Mouse (Mus musculus) G1E-ER4 (cell line): ENCODE results near the gene Mycl. TPM values are rescaled to one million over a fixed set of nuclear protein-coding genes. Genes with fewer than 3 reads are reported as not detected.

ENCODE experiments used
- GATA1 ChIP-seq: IDR thresholded peaks from one replicate; pipeline ENCODE4 v1.8.0; 2012; ENCODE audit warnings: low read length, inconsistent platforms
- polyA plus RNA-seq: library from polyadenylated mRNA; stranded (reverse); fragments of >175 nt; gene quantifications from 2 replicates; pipeline ENCODE4 v1.2.3, GENCODE M21; 2012

Gene Mycl
- polyA plus RNA-seq, 1 experiment: 0.02 TPM

DNA sequence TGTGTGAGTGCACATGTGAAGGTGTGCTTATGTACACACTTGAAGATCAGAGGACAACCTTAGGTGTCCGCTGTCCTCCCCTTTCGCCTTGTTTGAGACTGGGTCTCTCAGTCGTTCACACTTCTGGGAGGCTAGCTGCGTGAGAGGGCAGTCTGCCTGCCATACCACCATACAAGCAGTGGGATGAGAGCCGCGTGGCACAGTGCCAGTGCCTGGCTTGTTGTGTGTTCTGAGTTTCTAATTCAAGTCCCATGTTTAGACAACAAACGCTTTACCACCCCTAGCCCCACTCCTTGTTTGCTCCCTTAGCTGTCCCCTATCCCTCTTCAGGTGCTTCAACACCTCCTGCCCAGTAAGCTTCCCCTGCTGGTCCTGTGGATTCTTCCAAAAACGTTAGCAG, 23.4 kb upstream of the Mycl start:
- TF ChIP-seq GATA1: no peak

DNA sequence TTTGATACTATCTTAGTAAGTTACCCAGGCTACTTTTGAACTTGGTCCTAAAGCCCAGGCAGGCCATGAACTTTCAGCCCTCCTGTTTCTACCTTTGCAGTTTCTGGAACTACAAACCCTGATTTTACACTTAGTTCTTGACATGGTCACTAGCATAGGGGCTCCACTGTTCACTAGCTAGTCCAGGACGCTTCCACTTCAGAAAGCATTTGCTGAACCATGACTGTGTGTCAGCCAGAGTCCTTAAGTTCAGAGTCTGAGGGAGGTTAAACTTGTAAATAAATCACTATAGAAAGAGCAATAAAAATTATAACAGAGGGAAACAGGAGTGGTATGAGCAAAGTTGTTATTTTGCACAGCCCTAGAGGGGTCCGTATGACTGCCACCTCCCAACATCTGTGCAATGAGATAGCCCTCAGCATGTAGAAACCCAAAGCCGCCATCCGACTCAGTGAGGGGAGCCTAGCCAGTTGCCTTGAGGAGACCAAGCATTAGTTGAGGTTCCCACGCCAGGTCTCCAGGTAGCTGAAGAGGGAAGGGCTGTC, 20.4 kb upstream of the Mycl start:
- no peak for TF ChIP-seq GATA1

DNA sequence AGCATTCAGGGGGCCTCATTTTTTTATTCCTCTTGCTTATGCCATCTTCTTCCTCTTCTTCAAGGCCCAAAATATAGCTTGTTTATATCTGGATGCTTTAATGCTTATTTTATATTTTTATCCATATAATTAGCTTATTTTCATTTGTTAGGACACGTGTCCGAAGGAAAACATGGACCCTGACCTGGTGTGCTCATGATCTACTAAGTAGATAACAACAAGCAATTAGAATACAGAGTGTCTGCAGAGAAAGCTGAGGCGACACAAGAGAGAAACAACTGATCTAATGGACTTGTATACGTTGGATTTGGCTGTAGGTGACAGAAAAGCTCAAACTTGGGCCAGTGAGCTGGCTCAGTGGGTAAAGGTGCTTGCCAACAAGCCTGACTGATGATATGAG, 18.6 kb upstream of the Mycl start:
- no peak for TF ChIP-seq GATA1

GRCm38 (mm10) chr4:122978850-122979249, 16.6 kb upstream of the Mycl start:
- no peak for TF ChIP-seq GATA1

DNA sequence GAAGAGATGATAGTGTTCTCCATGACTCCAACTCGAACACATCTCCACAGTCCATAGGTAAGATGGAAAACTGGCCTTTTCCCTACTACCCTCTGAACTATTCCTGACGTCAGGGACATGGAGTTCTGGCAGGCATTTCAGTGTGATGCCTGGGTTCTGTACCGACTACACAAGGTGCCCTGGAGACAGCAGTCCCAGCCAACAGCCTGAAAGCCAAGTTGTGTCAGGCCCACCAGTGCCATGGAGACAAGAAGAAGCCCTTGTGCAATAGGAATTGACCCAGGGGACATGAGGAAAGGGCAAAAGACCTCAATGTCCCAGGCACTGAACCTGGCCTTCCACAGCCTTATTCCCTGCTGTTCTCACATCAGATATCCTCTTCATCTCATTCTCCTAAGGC, 15.6 kb upstream of the Mycl start:
- TF ChIP-seq GATA1: no peak

- no peak for TF ChIP-seq GATA1
Measured at GRCm38 (mm10) chr4:122980684-122981083, 14.8 kb upstream of the Mycl start.

DNA sequence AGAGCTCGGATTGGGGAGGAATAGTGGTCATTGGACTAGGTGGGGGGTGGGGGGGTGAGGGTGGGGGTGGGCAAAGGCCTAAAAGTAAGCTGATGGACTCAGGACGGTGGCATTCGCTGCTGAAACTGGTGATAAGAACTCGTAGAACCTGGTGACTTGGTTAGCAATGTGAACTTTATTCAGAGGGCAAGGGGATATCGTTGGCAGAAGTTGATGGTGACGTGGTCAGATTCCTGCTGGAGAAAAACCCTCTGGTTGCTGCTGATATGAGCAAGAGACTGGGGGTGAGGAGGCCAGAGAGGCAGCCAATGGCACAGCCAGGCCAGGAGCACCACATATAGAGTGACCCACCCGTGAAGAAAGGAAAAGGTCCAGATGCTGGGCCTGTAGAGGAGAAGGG, 14.2 kb upstream of the Mycl start:
- no peak for TF ChIP-seq GATA1

GRCm38 (mm10) chr4:122981930-122982329, 13.5 kb upstream of the Mycl start:
- no peak for TF ChIP-seq GATA1

DNA sequence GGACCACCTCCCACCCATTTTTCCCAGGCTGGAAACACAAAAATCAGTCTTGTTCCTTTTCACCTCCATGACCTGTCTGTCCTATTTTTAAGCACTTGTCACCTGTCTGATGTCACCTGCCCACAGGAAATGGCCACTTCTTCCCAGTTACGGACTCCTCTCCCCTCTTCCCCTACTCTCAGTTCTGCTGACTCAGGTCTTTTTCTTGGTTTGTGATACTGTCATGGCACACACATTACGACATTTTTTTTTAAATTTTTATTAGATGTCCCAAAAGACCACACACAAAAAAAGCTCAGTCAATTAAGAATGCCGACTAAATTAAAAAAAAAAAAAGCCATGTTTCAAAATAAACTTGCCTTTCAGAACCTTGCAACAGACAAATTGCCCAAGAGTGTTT, 12.9 kb upstream of the Mycl start:
- no peak for TF ChIP-seq GATA1

DNA sequence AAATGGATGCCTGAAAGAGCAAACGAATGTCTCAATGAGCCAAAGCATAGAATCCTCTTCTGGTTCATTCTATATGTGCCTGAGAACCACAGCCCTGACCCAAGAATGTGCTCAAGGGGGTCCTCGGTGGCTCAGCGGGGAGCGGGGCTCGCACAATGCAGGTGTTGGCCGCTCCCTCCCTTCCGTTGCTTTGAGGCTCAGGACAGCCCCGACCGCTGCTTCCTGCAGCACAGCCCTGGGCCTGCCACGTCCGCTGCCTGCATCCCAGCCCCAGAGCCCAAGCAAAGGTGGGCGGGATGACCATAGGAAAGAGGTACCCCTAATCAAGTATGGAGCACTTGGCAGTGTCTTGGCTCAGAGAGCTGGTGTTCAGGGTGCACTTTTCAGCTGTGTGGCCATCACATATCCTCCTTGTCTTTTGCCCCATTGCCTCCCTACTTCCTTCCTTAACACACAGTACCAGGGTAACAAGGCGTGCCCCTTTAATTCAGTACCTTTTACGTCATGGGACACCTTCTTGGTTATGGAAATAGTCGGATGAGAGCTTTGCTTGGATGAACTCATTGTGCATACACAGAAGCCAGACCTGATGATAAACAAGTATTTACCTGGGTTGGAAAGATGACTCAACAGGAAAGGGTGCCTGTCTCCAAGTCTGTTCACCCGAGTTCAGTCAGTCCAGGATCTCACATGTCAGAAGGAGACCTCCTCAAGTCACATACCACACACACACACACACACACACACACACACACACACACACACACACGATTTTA, 11.8 kb upstream of the Mycl start:
- no peak for TF ChIP-seq GATA1

DNA sequence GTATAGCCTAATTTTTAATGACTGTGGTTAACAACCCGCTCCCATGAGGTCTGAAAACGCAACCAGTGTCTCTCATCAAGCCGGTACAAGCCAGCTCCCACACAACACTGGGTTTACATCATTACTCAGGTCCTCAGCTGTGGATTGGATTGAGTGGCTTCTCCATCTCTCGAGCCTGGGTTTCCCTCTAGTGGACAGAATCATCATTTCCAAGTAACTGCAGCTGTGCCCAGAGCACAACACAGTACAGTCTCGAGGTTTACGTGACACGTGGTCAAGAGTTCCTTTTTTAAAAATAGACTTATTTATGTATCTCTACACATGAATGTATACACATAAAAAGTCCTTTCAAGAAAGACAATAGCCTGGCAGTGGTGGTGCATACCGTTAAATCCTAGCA, 10.3 kb upstream of the Mycl start:
- TF ChIP-seq GATA1: no peak

GRCm38 (mm10) chr4:122987421-122987820, 8.0 kb upstream of the Mycl start:
- TF ChIP-seq GATA1: no peak

DNA sequence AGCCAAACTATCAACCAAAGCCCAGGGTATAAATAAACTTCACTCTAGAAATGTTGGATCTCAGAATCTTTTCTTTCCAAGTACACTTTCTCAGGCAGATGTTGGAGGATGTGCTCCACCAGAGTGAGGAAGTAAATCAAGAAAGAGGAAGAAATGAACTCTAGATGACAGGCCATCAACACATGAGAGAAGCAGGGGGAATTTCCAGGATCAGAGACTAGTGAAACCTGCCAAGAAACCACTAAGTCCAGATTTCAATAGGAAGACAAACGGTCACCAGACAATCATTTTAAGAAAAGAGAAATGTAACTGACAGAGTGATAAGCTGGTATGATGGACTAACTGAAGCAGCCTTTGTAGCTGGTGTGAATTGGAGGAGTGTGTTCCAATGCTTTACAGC, 4.3 kb upstream of the Mycl start:
- TF ChIP-seq GATA1: no peak

- TF ChIP-seq GATA1: no peak
Measured at GRCm38 (mm10) chr4:122992276-122992675, 3.2 kb upstream of the Mycl start.

DNA sequence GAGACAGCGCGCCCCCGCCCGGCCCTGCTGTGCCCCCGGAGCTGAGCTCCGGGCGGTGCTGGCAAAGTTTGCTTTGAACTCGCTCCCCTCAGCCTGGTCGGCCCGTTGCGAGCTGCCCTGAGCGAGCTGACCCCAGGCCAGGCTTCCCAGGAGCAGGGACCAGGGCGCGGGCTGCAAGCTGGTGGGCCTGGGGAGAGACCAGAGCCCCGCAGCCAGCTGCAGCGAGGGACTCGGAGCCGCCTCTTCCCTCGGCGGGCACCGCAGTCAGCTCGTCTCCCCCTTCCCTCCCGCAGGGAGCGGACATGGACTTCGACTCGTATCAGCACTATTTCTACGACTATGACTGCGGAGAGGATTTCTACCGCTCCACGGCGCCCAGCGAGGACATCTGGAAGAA, 767 bp downstream of the Mycl start:
- TF ChIP-seq GATA1: no peak

DNA sequence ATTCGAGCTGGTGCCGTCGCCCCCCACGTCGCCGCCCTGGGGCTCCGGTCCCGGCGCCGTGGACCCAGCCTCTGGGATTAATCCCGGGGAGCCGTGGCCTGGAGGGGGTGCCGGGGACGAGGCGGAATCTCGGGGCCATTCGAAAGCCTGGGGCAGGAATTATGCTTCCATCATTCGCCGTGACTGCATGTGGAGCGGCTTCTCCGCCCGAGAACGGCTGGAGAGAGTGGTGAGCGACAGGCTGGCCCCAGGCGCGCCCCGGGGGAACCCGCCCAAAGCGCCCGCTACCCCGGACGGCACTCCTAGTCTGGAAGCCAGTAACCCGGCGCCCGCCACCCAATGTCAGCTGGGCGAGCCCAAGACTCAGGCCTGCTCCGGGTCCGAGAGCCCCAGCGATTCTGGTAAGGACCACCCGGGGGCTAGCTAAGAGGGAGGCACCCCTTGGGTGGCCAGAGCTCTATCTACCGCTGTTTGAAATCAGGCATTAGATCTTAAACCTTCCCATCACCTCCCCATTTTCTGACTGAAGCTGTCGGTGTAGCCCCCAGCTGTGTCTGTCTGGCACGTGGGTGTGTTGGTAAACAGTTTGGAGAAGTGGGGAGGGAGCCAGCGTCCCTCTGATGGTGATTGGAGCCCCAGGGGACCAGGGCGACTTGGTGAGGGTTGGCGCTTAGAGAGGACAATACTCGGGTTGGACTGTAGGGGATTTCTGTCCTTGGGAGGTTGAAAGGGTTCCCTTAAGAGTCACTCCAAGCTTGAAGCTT, 1.3 kb downstream of the Mycl start:
- no peak for TF ChIP-seq GATA1
